Mouse (Mus musculus): ENCODE measurements around the gene Igsf3. TPM values are rescaled to one million over a fixed set of nuclear protein-coding genes. Genes with fewer than 3 reads are reported as not detected.
A peak's percentile ranks its signal among the peaks of the same experiment; 100 is the strongest.

Igsf3 gene
- polyA plus RNA-seq (2011; ENCODE audit: insufficient read depth, insufficient read length, low read depth, missing spikeins): 29.1 and 30.5 TPM in 2 replicates

GRCm38 (mm10) chr3:101376538-101377247 lies at the start of gene Igsf3:
Igsf3 (plus strand) TSS chr3:101377083.
- Histone ChIP-seq H3K27me3 (ENCODE audit: control insufficient read depth, insufficient read depth, low read length, poor library complexity, severe bottlenecking) (no peaks in the 10 kb centered on the region), H3K9ac (ENCODE audit: low read depth, poor library complexity, severe bottlenecking) (peak within 1 kb of the TSS; percentile 90), H3K4me1 (ENCODE audit: control insufficient read depth, insufficient read depth, low read length) (peaks cover 4% of the 10 kb centered on the region)

GRCm38 (mm10) chr3:101327248-101327647 lies 49.6 kb upstream of the Igsf3 start:
- Histone ChIP-seq H3K36me3 (ENCODE audit: control insufficient read depth, insufficient read depth, low read length, poor library complexity, severe bottlenecking) (no peaks in the 10 kb centered on the region), H3K9me3 (replicated peaks; ENCODE audit: control insufficient read depth, insufficient read depth, low read length, poor library complexity, severe bottlenecking) (no peaks in the 10 kb centered on the region), H3K9ac (ENCODE audit: low read depth, poor library complexity, severe bottlenecking) (no peak overlapping the region), H3K4me1 (ENCODE audit: control insufficient read depth, insufficient read depth, low read length) (no peaks in the 10 kb centered on the region), H3K27me3 (ENCODE audit: control insufficient read depth, insufficient read depth, low read length, poor library complexity, severe bottlenecking) (no peaks in the 10 kb centered on the region), H3K4me3 (ENCODE audit: low read depth, low read length) (no peak overlapping the region), H3K27ac (ENCODE audit: insufficient read depth, low read length) (no peak overlapping the region)
- TF ChIP-seq EP300 (IDR thresholded peaks at IDR 0.05; ENCODE audit: insufficient read depth, low read depth, low read length) (peak; percentile 62; the same call in 1 of the 2 replicates), CTCF (IDR thresholded peaks at IDR 0.05; ENCODE audit: low read depth, low read length) (no peak), POLR2A (IDR thresholded peaks at IDR 0.05; ENCODE audit: insufficient read depth, low read length) (no peak)

More at GRCm38 (mm10) chr3:101376538-101377247, at the start of gene Igsf3:
- Histone ChIP-seq H3K4me3 (ENCODE audit: low read depth, low read length) (peak within 1 kb of the TSS; percentile 77), H3K9me3 (replicated peaks; ENCODE audit: control insufficient read depth, insufficient read depth, low read length, poor library complexity, severe bottlenecking) (no peaks in the 10 kb centered on the region), H3K27ac (ENCODE audit: insufficient read depth, low read length) (no peak within 1 kb of the TSS), H3K36me3 (ENCODE audit: control insufficient read depth, insufficient read depth, low read length, poor library complexity, severe bottlenecking) (no peaks in the 10 kb centered on the region)
- TF ChIP-seq CTCF (IDR thresholded peaks at IDR 0.05; ENCODE audit: low read depth, low read length) (no peak), EP300 (IDR thresholded peaks at IDR 0.05; ENCODE audit: insufficient read depth, low read depth, low read length) (no peak), POLR2A (IDR thresholded peaks at IDR 0.05; ENCODE audit: insufficient read depth, low read length) (peak; percentile 31)

GRCm38 (mm10) chr3:101328617-101329016 lies 48.3 kb upstream of the Igsf3 start:
- H3K36me3 ChIP-seq (ENCODE audit: control insufficient read depth, insufficient read depth, low read length, poor library complexity, severe bottlenecking): no peaks in the 10 kb centered on the region
- H3K4me1 ChIP-seq (ENCODE audit: control insufficient read depth, insufficient read depth, low read length): no peaks in the 10 kb centered on the region
- no peak overlapping the region for H3K4me3 ChIP-seq (ENCODE audit: low read depth, low read length)
- no peak overlapping the region for H3K27ac ChIP-seq (ENCODE audit: insufficient read depth, low read length)
- no peak overlapping the region for H3K9ac ChIP-seq (ENCODE audit: low read depth, poor library complexity, severe bottlenecking)
- TF ChIP-seq EP300 (IDR thresholded peaks at IDR 0.05; ENCODE audit: insufficient read depth, low read depth, low read length): no peak
- TF ChIP-seq POLR2A (IDR thresholded peaks at IDR 0.05; ENCODE audit: insufficient read depth, low read length): no peak
- no peak for TF ChIP-seq CTCF (IDR thresholded peaks at IDR 0.05; ENCODE audit: low read depth, low read length)
- H3K27me3 ChIP-seq (ENCODE audit: control insufficient read depth, insufficient read depth, low read length, poor library complexity, severe bottlenecking): no peaks in the 10 kb centered on the region
- H3K9me3 ChIP-seq (replicated peaks; ENCODE audit: control insufficient read depth, insufficient read depth, low read length, poor library complexity, severe bottlenecking): no peaks in the 10 kb centered on the region

- Histone ChIP-seq H3K36me3 (ENCODE audit: control insufficient read depth, insufficient read depth, low read length, poor library complexity, severe bottlenecking) (no peaks in the 10 kb centered on the region), H3K27ac (ENCODE audit: insufficient read depth, low read length) (no peak overlapping the region), H3K27me3 (ENCODE audit: control insufficient read depth, insufficient read depth, low read length, poor library complexity, severe bottlenecking) (no peaks in the 10 kb centered on the region), H3K9ac (ENCODE audit: low read depth, poor library complexity, severe bottlenecking) (no peak overlapping the region), H3K9me3 (replicated peaks; ENCODE audit: control insufficient read depth, insufficient read depth, low read length, poor library complexity, severe bottlenecking) (no peaks in the 10 kb centered on the region), H3K4me3 (ENCODE audit: low read depth, low read length) (no peak overlapping the region), H3K4me1 (ENCODE audit: control insufficient read depth, insufficient read depth, low read length) (peaks cover 5% of the 10 kb centered on the region)
- TF ChIP-seq POLR2A (IDR thresholded peaks at IDR 0.05; ENCODE audit: insufficient read depth, low read length) (no peak), CTCF (IDR thresholded peaks at IDR 0.05; ENCODE audit: low read depth, low read length) (no peak), EP300 (IDR thresholded peaks at IDR 0.05; ENCODE audit: insufficient read depth, low read depth, low read length) (no peak)
These were observed 33.5 kb upstream of the Igsf3 start for GRCm38 (mm10) chr3:101343199-101343924.

GRCm38 (mm10) chr3:101344246-101344645 lies 32.6 kb upstream of the Igsf3 start:
- Histone ChIP-seq H3K36me3 (ENCODE audit: control insufficient read depth, insufficient read depth, low read length, poor library complexity, severe bottlenecking) (no peaks in the 10 kb centered on the region), H3K27me3 (ENCODE audit: control insufficient read depth, insufficient read depth, low read length, poor library complexity, severe bottlenecking) (no peaks in the 10 kb centered on the region), H3K4me3 (ENCODE audit: low read depth, low read length) (no peak overlapping the region), H3K9me3 (replicated peaks; ENCODE audit: control insufficient read depth, insufficient read depth, low read length, poor library complexity, severe bottlenecking) (no peaks in the 10 kb centered on the region), H3K9ac (ENCODE audit: low read depth, poor library complexity, severe bottlenecking) (no peak overlapping the region), H3K27ac (ENCODE audit: insufficient read depth, low read length) (no peak overlapping the region), H3K4me1 (ENCODE audit: control insufficient read depth, insufficient read depth, low read length) (peaks cover 5% of the 10 kb centered on the region)
- TF ChIP-seq CTCF (IDR thresholded peaks at IDR 0.05; ENCODE audit: low read depth, low read length) (no peak), POLR2A (IDR thresholded peaks at IDR 0.05; ENCODE audit: insufficient read depth, low read length) (no peak), EP300 (IDR thresholded peaks at IDR 0.05; ENCODE audit: insufficient read depth, low read depth, low read length) (no peak)

GRCm38 (mm10) chr3:101345299-101345698 lies 31.6 kb upstream of the Igsf3 start:
- no peak overlapping the region for H3K4me3 ChIP-seq (ENCODE audit: low read depth, low read length)
- no peak overlapping the region for H3K9ac ChIP-seq (ENCODE audit: low read depth, poor library complexity, severe bottlenecking)
- no peak overlapping the region for H3K27ac ChIP-seq (ENCODE audit: insufficient read depth, low read length)
- H3K27me3 ChIP-seq (ENCODE audit: control insufficient read depth, insufficient read depth, low read length, poor library complexity, severe bottlenecking): no peaks in the 10 kb centered on the region
- H3K4me1 ChIP-seq (ENCODE audit: control insufficient read depth, insufficient read depth, low read length): peaks cover 5% of the 10 kb centered on the region
- no peaks in the 10 kb centered on the region for H3K36me3 ChIP-seq (ENCODE audit: control insufficient read depth, insufficient read depth, low read length, poor library complexity, severe bottlenecking)
- no peaks in the 10 kb centered on the region for H3K9me3 ChIP-seq (replicated peaks; ENCODE audit: control insufficient read depth, insufficient read depth, low read length, poor library complexity, severe bottlenecking)
- TF ChIP-seq CTCF (IDR thresholded peaks at IDR 0.05; ENCODE audit: low read depth, low read length): no peak
- peak; percentile 81; the same call in 1 of the 2 replicates for TF ChIP-seq EP300 (IDR thresholded peaks at IDR 0.05; ENCODE audit: insufficient read depth, low read depth, low read length)

Measured in ES-Bruce4 (cell line).